Mouse (Mus musculus) limb, embryonic 10.5 days (tissue): ENCODE measurements around the gene Nectin2. TPM values are rescaled to one million over a fixed set of nuclear protein-coding genes. Genes with fewer than 3 reads are reported as not detected.

Source experiments
- DNase-seq: peaks from one replicate; pipeline ENCODE4 v3.0.0-alpha.2; 2017; ENCODE audit warnings: low spot score
- H3K27ac ChIP-seq: fragments of 300-500 bp; sonication (generic); 2 replicates; pipeline ENCODE4 v1.5.1; 2016; ENCODE audit warnings: mild to moderate bottlenecking
- H3K27me3 ChIP-seq: fragments of 300-500 bp; sonication (generic); 2 replicates; pipeline ENCODE4 v1.6.1; 2016; ENCODE audit warnings: low read depth, mild to moderate bottlenecking; ENCODE audit not compliant: poor library complexity, severe bottlenecking
- H3K36me3 ChIP-seq: fragments of 300-500 bp; sonication (generic); 2 replicates; pipeline ENCODE4 v1.6.1; 2016; ENCODE audit warnings: mild to moderate bottlenecking, moderate library complexity
- H3K4me1 ChIP-seq: fragments of 300-500 bp; sonication (generic); 2 replicates; pipeline ENCODE4 v1.6.1; 2016
- H3K4me3 ChIP-seq: fragments of 300-500 bp; sonication (generic); 2 replicates; pipeline ENCODE4 v1.5.1; 2016; ENCODE audit warnings: mild to moderate bottlenecking, moderate library complexity
- H3K9me3 ChIP-seq: fragments of 300-500 bp; sonication (generic); replicated peaks from 2 replicates; pipeline ENCODE4 v1.6.1; 2016; ENCODE audit warnings: mild to moderate bottlenecking
- WGBS: fragments of 180-500 bp; shearing (Covaris S2); methylation state at CpG from one replicate; pipeline ENCODE4 v1.1.7; 2016; 5-methylcytosine and 5-hydroxymethylcytosine counted together
- polyA plus RNA-seq: library from polyadenylated mRNA; unstranded; fragments of >200 nt; fragmentation: Nextera tagmentation; extraction: Ambion mirVana; gene quantifications from 2 replicates; pipeline ENCODE4 v1.2.1, GENCODE M21; 2016

Gene Nectin2
- polyA plus RNA-seq, 1 experiment from 2014 or later = 78.1 TPM

GRCm38 (mm10) chr7:19762283-19762682 lies 12.0 kb upstream of the Nectin2 start:
- Histone ChIP-seq H3K27ac (no peak overlapping the region), H3K27me3 (no peaks in the 10 kb centered on the region), H3K36me3 (peaks cover 9% of the 10 kb centered on the region), H3K9me3 (no peaks in the 10 kb centered on the region), H3K4me1 (no peaks in the 10 kb centered on the region), H3K4me3 (no peak overlapping the region)
- WGBS = 79% methylated on average over 11 of the region's 11 CpGs
- DNase-seq = no peak

GRCm38 (mm10) chr7:19760021-19760420 lies 9.7 kb upstream of the Nectin2 start:
- Histone ChIP-seq H3K4me3 (no peak overlapping the region), H3K27me3 (no peaks in the 10 kb centered on the region), H3K4me1 (no peaks in the 10 kb centered on the region), H3K36me3 (peaks cover 9% of the 10 kb centered on the region), H3K9me3 (no peaks in the 10 kb centered on the region), H3K27ac (no peak overlapping the region)
- 90% methylated on average over 13 of the region's 13 CpGs for WGBS
- no peak for DNase-seq

GRCm38 (mm10) chr7:19758623-19759022 lies 8.3 kb upstream of the Nectin2 start:
- Histone ChIP-seq H3K4me1 (no peaks in the 10 kb centered on the region), H3K36me3 (peaks cover 3% of the 10 kb centered on the region), H3K27ac (no peak overlapping the region), H3K27me3 (no peaks in the 10 kb centered on the region), H3K9me3 (no peaks in the 10 kb centered on the region), H3K4me3 (no peak overlapping the region)
- WGBS = 91% methylated on average over 13 of the region's 13 CpGs
- no peak for DNase-seq

- no peaks in the 10 kb centered on the region for H3K27me3 ChIP-seq
- H3K36me3 ChIP-seq = no peaks in the 10 kb centered on the region; the same call in 1 of the 2 replicates
- no peak for DNase-seq
- no peaks in the 10 kb centered on the region for H3K9me3 ChIP-seq
- WGBS = 82% methylated on average over 23 of the region's 24 CpGs
- no peaks in the 10 kb centered on the region for H3K4me1 ChIP-seq
- H3K27ac ChIP-seq = no peak overlapping the region
- H3K4me3 ChIP-seq = no peak overlapping the region
These were observed 5.8 kb upstream of the Nectin2 start for GRCm38 (mm10) chr7:19755851-19756786.

- Histone ChIP-seq H3K4me3 (no peak overlapping the region), H3K9me3 (no peaks in the 10 kb centered on the region), H3K27ac (no peak overlapping the region), H3K27me3 (no peaks in the 10 kb centered on the region), H3K4me1 (peaks cover 8% of the 10 kb centered on the region), H3K36me3 (no peaks in the 10 kb centered on the region; the same call in 1 of the 2 replicates)
- DNase-seq = no peak
- 82% methylated on average over 2 of the region's 2 CpGs for WGBS
These were observed 4.7 kb upstream of the Nectin2 start for GRCm38 (mm10) chr7:19755008-19755407.

- H3K27me3 ChIP-seq = no peaks in the 10 kb centered on the region
- no peaks in the 10 kb centered on the region for H3K9me3 ChIP-seq
- H3K27ac ChIP-seq = no peak overlapping the region
- H3K36me3 ChIP-seq = no peaks in the 10 kb centered on the region; the same call in 1 of the 2 replicates
- no peak for DNase-seq
- peaks cover 12% of the 10 kb centered on the region for H3K4me1 ChIP-seq
- WGBS = 88% methylated on average over 1 of the region's 1 CpGs
- H3K4me3 ChIP-seq = no peak overlapping the region
These were observed 3.8 kb upstream of the Nectin2 start for GRCm38 (mm10) chr7:19754065-19754464.

- WGBS = 85% methylated on average over 7 of the region's 7 CpGs
- H3K4me1 ChIP-seq = peaks cover 14% of the 10 kb centered on the region
- no peak for DNase-seq
- no peak overlapping the region for H3K4me3 ChIP-seq
- H3K9me3 ChIP-seq = no peaks in the 10 kb centered on the region
- no peak overlapping the region for H3K27ac ChIP-seq
- H3K27me3 ChIP-seq = no peaks in the 10 kb centered on the region
- no peaks in the 10 kb centered on the region; the same call in 1 of the 2 replicates for H3K36me3 ChIP-seq
These were observed 3.3 kb upstream of the Nectin2 start for GRCm38 (mm10) chr7:19753587-19753986.

GRCm38 (mm10) chr7:19752652-19753051 lies 2.4 kb upstream of the Nectin2 start:
- no peaks in the 10 kb centered on the region; the same call in 1 of the 2 replicates for H3K36me3 ChIP-seq
- H3K27me3 ChIP-seq = no peaks in the 10 kb centered on the region
- H3K27ac ChIP-seq = no peak overlapping the region
- 74% methylated on average over 8 of the region's 8 CpGs for WGBS
- H3K4me3 ChIP-seq = no peak overlapping the region
- no peak for DNase-seq
- H3K9me3 ChIP-seq = no peaks in the 10 kb centered on the region
- peaks cover 23% of the 10 kb centered on the region for H3K4me1 ChIP-seq

GRCm38 (mm10) chr7:19751070-19751383 lies 744 bp upstream of the Nectin2 start:
- peaks cover 38% of the 10 kb centered on the region for H3K4me1 ChIP-seq
- no peaks in the 10 kb centered on the region for H3K9me3 ChIP-seq
- no peak for DNase-seq
- no peak overlapping the region for H3K27ac ChIP-seq
- H3K4me3 ChIP-seq = no peak overlapping the region
- WGBS = 68% methylated on average over 4 of the region's 4 CpGs
- 0 out of 2 replicates have a peak, but pooled peaks cover under 1% of the 10 kb centered on the region for H3K36me3 ChIP-seq
- H3K27me3 ChIP-seq = no peaks in the 10 kb centered on the region

GRCm38 (mm10) chr7:19749389-19750216 lies 680 bp downstream of the Nectin2 start:
- under 1% methylated on average over 46 of the region's 46 CpGs for WGBS
- peak; percentile 99 for DNase-seq
- Histone ChIP-seq H3K4me3 (peak overlapping the region; percentile 84), H3K36me3 (peaks cover 7% of the 10 kb centered on the region), H3K27me3 (no peaks in the 10 kb centered on the region), H3K27ac (peak overlapping the region; percentile 93), H3K9me3 (no peaks in the 10 kb centered on the region), H3K4me1 (peaks cover 50% of the 10 kb centered on the region)

GRCm38 (mm10) chr7:19748219-19749195 lies 1.8 kb downstream of the Nectin2 start:
- H3K4me1 ChIP-seq = peaks cover 53% of the 10 kb centered on the region
- DNase-seq = peak; percentile 72
- 1% methylated on average over 32 of the region's 32 CpGs for WGBS
- H3K4me3 ChIP-seq = peak overlapping the region; percentile 84
- peaks cover 18% of the 10 kb centered on the region for H3K36me3 ChIP-seq
- H3K9me3 ChIP-seq = no peaks in the 10 kb centered on the region
- peak overlapping the region; percentile 93 for H3K27ac ChIP-seq
- no peaks in the 10 kb centered on the region for H3K27me3 ChIP-seq
